Mouse (Mus musculus) embryonic fibroblast, embryonic 13.5 days (primary cell): ENCODE data around the gene Klf12.

ENCODE experiments used
- CTCF ChIP-seq: IDR thresholded peaks from 2 replicates; pipeline ENCODE4 v1.5.1; 2011; ENCODE audit warnings: mild to moderate bottlenecking, control low read depth, low read length, moderate library complexity, borderline replicate concordance; ENCODE audit not compliant: insufficient read depth
- POLR2A ChIP-seq: IDR thresholded peaks from 2 replicates; pipeline ENCODE4 v1.6.1; 2011; ENCODE audit warnings: low read depth, mild to moderate bottlenecking, control low read depth, low read length, moderate library complexity

- TF ChIP-seq POLR2A, result no peak
- TF ChIP-seq CTCF, result no peak
Measured at GRCm38 (mm10) chr14:100274179-100274578, 10.3 kb downstream of the Klf12 start.
